Mouse (Mus musculus) intestine, embryonic 15.5 days (tissue): Measurements from ENCODE around the gene Fkbp14. TPM values are rescaled to one million over a fixed set of nuclear protein-coding genes. Genes with fewer than 3 reads are reported as not detected.

Experiments
- ATAC-seq: fragments of 200-750 bp; cut with Nextera tagmentation; 2 replicates; pipeline ENCODE4 v1.8.0; 2017; ENCODE audit warnings: moderate TSS enrichment, moderate library complexity
- H3K27ac ChIP-seq: fragments of 300-500 bp; sonication (generic); 2 replicates; pipeline ENCODE4 v1.5.1; 2015; ENCODE audit warnings: mild to moderate bottlenecking, inconsistent platforms
- H3K27me3 ChIP-seq: fragments of 300-500 bp; sonication (generic); replicated peaks from 2 replicates; pipeline ENCODE4 v1.6.1; 2015; ENCODE audit warnings: inconsistent platforms
- H3K36me3 ChIP-seq: fragments of 300-500 bp; sonication (generic); 2 replicates; pipeline ENCODE4 v1.6.1; 2015; ENCODE audit warnings: inconsistent platforms
- H3K4me1 ChIP-seq: fragments of 300-500 bp; sonication (generic); replicated peaks from 2 replicates; pipeline ENCODE4 v1.6.1; 2015; ENCODE audit warnings: inconsistent platforms
- H3K4me2 ChIP-seq: fragments of 300-500 bp; sonication (generic); replicated peaks from 2 replicates; pipeline ENCODE4 v1.6.1; 2015; ENCODE audit warnings: mild to moderate bottlenecking, inconsistent platforms
- H3K4me3 ChIP-seq: fragments of 300-500 bp; sonication (generic); replicated peaks from 2 replicates; pipeline ENCODE4 v1.5.1; 2015; ENCODE audit warnings: inconsistent platforms
- H3K9ac ChIP-seq: fragments of 300-500 bp; sonication (generic); 2 replicates; pipeline ENCODE4 v1.6.1; 2015; ENCODE audit warnings: inconsistent platforms
- H3K9me3 ChIP-seq: fragments of 300-500 bp; sonication (generic); 2 replicates; pipeline ENCODE4 v1.6.1; 2016; ENCODE audit warnings: inconsistent platforms
- WGBS: fragments of 180-500 bp; shearing (Covaris S2); methylation state at CpG from one replicate; pipeline ENCODE4 v1.1.7; 2015; 5-methylcytosine and 5-hydroxymethylcytosine counted together
- polyA plus RNA-seq: library from polyadenylated mRNA; unstranded; fragments of >200 nt; fragmentation: Nextera tagmentation; extraction: Ambion mirVana; gene quantifications from 2 replicates; pipeline ENCODE4 v1.2.1, GENCODE M21; 2015

The Fkbp14 gene
- 23.1 and 24.3 TPM in 2 replicates for polyA plus RNA-seq

DNA sequence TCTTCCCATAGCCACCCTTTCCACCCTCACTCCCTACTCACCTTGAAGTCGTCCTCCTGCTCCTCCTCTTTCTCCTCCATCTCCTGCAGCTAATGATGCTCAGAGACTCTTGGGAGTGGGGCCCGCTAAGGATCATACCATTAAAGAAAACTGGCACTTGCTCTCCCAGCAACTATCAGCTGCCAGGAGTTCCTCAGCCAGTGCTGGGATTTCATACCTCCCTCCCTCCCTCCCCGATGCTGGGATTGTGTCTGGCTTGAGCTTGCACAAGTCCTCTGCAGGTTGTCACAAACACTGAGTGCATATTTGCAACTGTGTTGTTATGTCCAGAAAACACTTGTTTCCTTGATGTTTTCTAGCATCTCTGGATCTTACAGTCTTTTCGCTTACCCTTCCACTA, at the start of gene Fkbp14:
Gene Fkbp14 (minus strand): TSS at position 101 of the 400 bp plus-strand sequence.
- no peaks in the 10 kb centered on the region for H3K36me3 ChIP-seq
- no peaks in the 10 kb centered on the region for H3K27me3 ChIP-seq
- H3K4me2 ChIP-seq: peak within 1 kb of the TSS; percentile 76
- WGBS: 74% methylated on average over 4 of the region's 4 CpGs
- no peak within 1 kb of the TSS for H3K4me3 ChIP-seq
- ATAC-seq: no peak
- H3K9ac ChIP-seq: no peak within 1 kb of the TSS
- H3K9me3 ChIP-seq: no peaks in the 10 kb centered on the region
- H3K4me1 ChIP-seq: peaks cover 15% of the 10 kb centered on the region
- no peak within 1 kb of the TSS for H3K27ac ChIP-seq

DNA sequence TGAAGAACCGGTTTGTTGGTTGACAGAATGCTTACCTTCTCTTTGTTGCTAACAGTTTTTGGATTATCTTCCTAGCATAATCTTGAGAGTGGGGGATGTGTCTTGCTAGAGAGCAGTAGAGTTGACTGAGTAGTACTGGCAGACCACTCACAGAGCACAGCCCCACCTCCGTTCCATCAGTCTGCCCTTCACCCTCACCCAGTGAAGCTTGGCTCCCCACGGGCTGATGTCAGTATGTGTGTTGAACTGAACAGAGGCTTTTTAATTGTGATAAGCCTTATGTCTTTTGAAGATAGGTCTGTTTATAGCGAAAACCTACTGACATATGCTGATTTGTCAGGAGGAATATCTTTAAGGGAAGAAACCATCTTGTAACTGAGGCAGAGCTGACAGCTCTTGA, 46.1 kb upstream of the Fkbp14 start:
- ATAC-seq: no peak
- WGBS: 82% methylated on average over 4 of the region's 4 CpGs
- Histone ChIP-seq H3K9me3 (no peaks in the 10 kb centered on the region), H3K4me3 (no peak overlapping the region), H3K9ac (no peak overlapping the region), H3K4me2 (no peak overlapping the region), H3K27me3 (no peaks in the 10 kb centered on the region), H3K27ac (no peak overlapping the region), H3K36me3 (no peaks in the 10 kb centered on the region), H3K4me1 (no peaks in the 10 kb centered on the region)

DNA sequence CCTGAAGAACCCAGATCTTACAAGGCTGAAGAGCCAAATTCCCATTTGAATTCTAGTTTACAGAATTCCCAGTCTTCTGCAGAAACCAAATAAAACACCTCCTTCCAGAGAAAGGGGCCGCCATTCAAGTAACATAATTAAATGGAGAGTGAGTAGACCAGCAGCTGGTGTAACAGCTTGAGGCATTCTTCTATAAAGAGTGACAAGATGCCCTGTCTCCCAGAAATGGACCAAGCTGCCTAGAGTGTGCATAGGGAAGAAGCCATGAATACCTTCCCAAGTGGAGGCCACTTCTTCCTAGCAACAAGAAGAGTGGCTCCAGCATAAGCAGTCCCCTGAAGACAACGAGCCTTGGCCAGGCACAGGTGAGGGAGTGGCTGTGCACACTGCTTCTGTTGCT, 44.8 kb upstream of the Fkbp14 start:
- Histone ChIP-seq H3K4me3 (no peak overlapping the region), H3K27me3 (no peaks in the 10 kb centered on the region), H3K36me3 (no peaks in the 10 kb centered on the region), H3K9ac (no peak overlapping the region), H3K27ac (no peak overlapping the region), H3K4me2 (no peak overlapping the region), H3K9me3 (no peaks in the 10 kb centered on the region), H3K4me1 (no peaks in the 10 kb centered on the region)
- ATAC-seq: no peak
- WGBS: 79% methylated on average over 2 of the region's 2 CpGs

DNA sequence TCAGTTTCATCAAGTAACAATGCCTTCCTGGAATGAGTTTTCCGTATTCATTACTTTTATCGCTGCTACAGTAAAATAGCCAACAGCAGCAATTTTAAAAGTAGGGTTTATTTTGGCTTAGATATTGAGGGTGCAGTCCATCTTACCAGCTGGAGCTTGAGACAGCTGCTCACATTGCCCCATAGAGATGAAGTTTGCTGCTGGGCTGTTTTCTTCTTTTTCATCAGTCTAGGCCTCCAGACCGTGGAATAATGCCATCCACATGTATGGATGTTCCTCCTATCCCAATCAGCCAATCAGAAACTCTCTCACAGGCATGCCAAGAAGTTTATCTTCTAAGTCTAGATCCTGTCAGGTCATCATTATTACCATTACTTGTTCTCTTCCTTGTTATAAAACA, 42.8 kb upstream of the Fkbp14 start:
- Histone ChIP-seq H3K27ac (no peak overlapping the region), H3K4me1 (no peaks in the 10 kb centered on the region), H3K36me3 (no peaks in the 10 kb centered on the region), H3K4me3 (no peak overlapping the region), H3K27me3 (no peaks in the 10 kb centered on the region), H3K9ac (no peak overlapping the region), H3K4me2 (no peak overlapping the region), H3K9me3 (no peaks in the 10 kb centered on the region)
- 88% methylated on average over 3 of the region's 3 CpGs for WGBS
- ATAC-seq: no peak

DNA sequence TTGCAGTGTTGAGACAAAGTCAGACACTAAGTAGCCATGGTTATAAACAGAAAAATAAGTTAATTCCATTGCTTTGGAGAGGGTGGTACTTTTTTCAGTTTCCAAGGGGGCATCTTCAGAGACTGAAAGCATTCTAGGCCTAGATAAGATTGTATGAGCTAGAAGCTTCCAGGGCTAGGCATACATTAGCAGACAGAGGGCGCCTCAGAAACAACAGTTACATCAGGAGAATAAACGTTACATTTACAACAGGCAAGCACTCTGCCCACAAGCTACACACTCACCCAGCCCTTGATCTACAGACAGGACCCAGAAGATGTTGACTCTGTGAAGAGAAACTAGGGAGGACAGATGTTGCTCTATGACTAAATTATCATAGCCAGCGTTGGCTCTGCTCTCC, 34.4 kb upstream of the Fkbp14 start:
- Histone ChIP-seq H3K27me3 (no peaks in the 10 kb centered on the region), H3K9me3 (no peaks in the 10 kb centered on the region), H3K4me2 (no peak overlapping the region), H3K36me3 (peaks cover 7% of the 10 kb centered on the region), H3K4me1 (no peaks in the 10 kb centered on the region), H3K27ac (no peak overlapping the region), H3K4me3 (no peak overlapping the region), H3K9ac (no peak overlapping the region)
- WGBS: 41% methylated on average over 3 of the region's 3 CpGs
- no peak for ATAC-seq

DNA sequence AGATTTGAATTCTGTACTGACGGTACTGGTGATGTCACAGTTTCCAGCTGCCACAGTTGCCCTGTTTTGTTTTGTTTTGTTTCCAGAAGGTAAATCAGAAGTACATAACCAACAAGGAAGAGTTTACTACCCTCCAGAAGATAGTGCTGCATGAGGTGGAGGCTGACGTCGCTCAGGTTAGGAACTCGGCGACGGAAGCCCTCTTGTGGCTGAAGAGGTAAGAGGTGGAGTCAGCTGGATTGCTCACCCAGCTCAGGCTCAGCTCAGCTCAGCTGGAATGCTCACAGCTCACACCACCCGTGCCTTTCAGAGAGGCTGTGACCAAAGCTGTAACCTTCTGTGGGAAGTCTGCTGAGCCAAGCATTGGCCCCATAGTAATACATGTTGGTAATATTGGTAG, 32.6 kb upstream of the Fkbp14 start:
- H3K36me3 ChIP-seq: peaks cover 7% of the 10 kb centered on the region
- no peak for ATAC-seq
- WGBS: 34% methylated on average over 7 of the region's 7 CpGs

DNA sequence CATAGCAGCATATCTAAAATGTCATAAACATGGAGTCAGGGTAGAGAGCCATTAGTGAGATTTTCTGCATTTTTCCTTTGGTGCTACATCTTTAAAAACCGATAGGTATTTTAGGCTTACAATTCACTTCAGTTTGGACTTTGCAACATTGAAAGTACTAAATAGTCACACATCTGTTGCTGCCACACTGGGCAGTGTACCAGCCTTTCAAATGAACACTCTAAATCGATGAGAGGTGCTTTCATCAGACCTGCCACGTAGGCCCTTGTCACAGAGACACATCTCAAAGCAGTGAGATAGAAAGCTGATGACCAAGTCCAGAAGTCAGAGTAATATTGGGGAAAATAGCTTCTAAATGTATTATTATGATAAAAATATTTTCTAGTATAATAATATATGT, 31.3 kb upstream of the Fkbp14 start:
- whole genome bisulfite sequencing: 89% methylated on average over 3 of the region's 3 CpGs
- H3K36me3 ChIP-seq: peaks cover 4% of the 10 kb centered on the region; the same call in 1 of the 2 replicates
- no peaks in the 10 kb centered on the region for H3K4me1 ChIP-seq
- no peak overlapping the region for H3K4me2 ChIP-seq
- no peak overlapping the region for H3K9ac ChIP-seq
- H3K27ac ChIP-seq: no peak overlapping the region
- H3K27me3 ChIP-seq: no peaks in the 10 kb centered on the region
- ATAC-seq: no peak
- no peak overlapping the region for H3K4me3 ChIP-seq
- H3K9me3 ChIP-seq: no peaks in the 10 kb centered on the region

More for the DNA sequence above, 32.6 kb upstream of the Fkbp14 start:
- no peak overlapping the region for H3K4me3 ChIP-seq
- H3K27me3 ChIP-seq: no peaks in the 10 kb centered on the region
- H3K4me1 ChIP-seq: no peaks in the 10 kb centered on the region
- H3K9ac ChIP-seq: no peak overlapping the region
- no peak overlapping the region for H3K4me2 ChIP-seq
- H3K9me3 ChIP-seq: no peaks in the 10 kb centered on the region
- H3K27ac ChIP-seq: no peak overlapping the region

DNA sequence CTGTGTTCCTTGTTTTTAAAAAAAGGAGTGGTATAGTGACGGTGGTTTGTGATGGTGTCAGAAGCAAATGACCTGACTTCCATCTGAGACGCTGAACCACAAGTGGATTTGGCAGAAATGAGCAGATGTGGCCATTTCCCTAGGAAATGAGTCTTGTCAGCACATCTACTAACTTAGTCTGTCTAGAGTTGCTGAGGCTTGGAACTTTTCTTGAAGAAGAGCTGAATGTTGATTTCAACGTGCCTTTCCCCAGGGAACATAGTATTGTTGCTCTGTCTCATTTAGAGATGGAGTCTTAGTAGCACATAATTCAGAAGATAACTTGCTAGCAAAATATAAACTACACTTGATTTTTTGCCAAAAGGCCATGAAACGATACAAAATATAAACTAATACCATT, 23.2 kb upstream of the Fkbp14 start:
- Histone ChIP-seq H3K36me3 (0 out of 2 replicates have a peak, but pooled peaks cover 4% of the 10 kb centered on the region), H3K4me3 (no peak overlapping the region), H3K9ac (no peak overlapping the region), H3K4me1 (no peaks in the 10 kb centered on the region), H3K27ac (no peak overlapping the region), H3K27me3 (no peaks in the 10 kb centered on the region), H3K9me3 (no peaks in the 10 kb centered on the region), H3K4me2 (no peak overlapping the region)
- no peak for ATAC-seq
- WGBS: 65% methylated on average over 4 of the region's 4 CpGs

DNA sequence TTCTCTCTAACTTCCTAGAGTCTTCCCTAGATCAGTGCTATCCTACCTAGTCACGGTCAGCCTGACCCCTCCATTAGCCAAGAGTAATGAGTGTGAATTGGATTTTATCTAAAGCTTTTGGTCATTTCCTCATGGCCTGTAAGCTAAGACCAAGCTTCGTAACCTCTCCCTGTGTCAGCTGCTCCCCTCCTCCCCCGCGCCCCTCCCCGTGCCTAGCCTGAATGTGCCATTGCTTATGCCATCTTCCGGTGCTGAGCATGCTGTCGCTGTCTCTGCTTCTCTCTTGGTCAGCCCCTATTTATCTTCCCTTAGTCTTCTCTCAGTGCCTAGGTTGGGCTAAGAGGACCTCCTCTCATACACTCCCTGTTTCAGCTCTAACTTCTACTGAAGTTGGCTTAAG, 22.4 kb upstream of the Fkbp14 start:
- Histone ChIP-seq H3K4me3 (no peak overlapping the region), H3K27me3 (no peaks in the 10 kb centered on the region), H3K4me2 (no peak overlapping the region), H3K9me3 (no peaks in the 10 kb centered on the region), H3K4me1 (no peaks in the 10 kb centered on the region), H3K27ac (no peak overlapping the region), H3K36me3 (0 out of 2 replicates have a peak, but pooled peaks cover 4% of the 10 kb centered on the region), H3K9ac (no peak overlapping the region)
- WGBS: 83% methylated on average over 7 of the region's 7 CpGs
- ATAC-seq: no peak

DNA sequence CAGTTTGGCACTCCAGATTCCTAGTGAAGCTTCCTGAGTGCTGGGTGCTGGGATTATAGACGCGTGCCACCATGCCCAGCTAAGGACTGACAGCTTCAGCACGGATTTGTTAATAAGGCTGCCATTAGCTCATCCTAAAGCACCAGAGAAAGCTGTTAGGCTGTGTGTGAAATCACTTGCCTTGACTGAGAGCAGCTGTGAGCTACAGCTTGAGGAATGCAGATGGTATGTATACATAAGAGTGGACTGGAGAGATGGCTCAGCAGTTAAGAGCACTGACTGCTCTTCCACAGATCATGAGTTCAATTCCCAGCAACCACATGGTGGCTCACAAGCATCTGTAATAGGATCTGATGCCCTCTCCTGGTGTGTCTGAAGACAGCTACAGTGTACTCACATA, 20.3 kb upstream of the Fkbp14 start:
- no peaks in the 10 kb centered on the region for H3K4me1 ChIP-seq
- no peak for ATAC-seq
- H3K36me3 ChIP-seq: 0 out of 2 replicates have a peak, but pooled peaks cover 3% of the 10 kb centered on the region
- no peaks in the 10 kb centered on the region for H3K27me3 ChIP-seq
- no peak overlapping the region for H3K9ac ChIP-seq
- no peak overlapping the region for H3K4me2 ChIP-seq
- H3K4me3 ChIP-seq: no peak overlapping the region
- 53% methylated on average over 3 of the region's 3 CpGs for WGBS
- no peak overlapping the region for H3K27ac ChIP-seq
- H3K9me3 ChIP-seq: no peaks in the 10 kb centered on the region

DNA sequence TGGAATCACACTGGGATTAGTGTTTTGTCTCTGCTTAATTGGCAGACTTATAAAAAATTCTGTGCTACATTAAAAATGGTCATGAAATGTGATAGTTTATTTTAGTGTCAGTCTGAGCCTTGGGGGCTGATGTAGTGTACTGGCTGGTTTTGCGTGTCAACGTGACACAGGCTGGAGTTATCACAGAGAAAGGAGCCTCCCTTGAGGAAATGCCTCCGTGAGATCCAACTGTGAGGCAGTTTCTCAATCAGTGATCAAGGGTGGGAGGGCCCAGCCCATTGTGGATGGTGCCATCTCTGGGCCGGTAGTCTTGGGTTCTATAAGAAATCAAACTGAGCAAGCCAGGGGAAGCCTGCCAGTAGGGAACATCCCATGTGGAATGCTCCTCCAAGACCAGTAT, 9.1 kb upstream of the Fkbp14 start:
- Histone ChIP-seq H3K4me2 (no peak overlapping the region), H3K9ac (no peak overlapping the region), H3K4me3 (no peak overlapping the region), H3K9me3 (0 out of 2 replicates have a peak, but pooled peaks cover 4% of the 10 kb centered on the region), H3K27ac (no peak overlapping the region), H3K36me3 (no peaks in the 10 kb centered on the region), H3K4me1 (no peaks in the 10 kb centered on the region), H3K27me3 (no peaks in the 10 kb centered on the region)
- ATAC-seq: no peak
- 57% methylated on average over 4 of the region's 4 CpGs for WGBS

DNA sequence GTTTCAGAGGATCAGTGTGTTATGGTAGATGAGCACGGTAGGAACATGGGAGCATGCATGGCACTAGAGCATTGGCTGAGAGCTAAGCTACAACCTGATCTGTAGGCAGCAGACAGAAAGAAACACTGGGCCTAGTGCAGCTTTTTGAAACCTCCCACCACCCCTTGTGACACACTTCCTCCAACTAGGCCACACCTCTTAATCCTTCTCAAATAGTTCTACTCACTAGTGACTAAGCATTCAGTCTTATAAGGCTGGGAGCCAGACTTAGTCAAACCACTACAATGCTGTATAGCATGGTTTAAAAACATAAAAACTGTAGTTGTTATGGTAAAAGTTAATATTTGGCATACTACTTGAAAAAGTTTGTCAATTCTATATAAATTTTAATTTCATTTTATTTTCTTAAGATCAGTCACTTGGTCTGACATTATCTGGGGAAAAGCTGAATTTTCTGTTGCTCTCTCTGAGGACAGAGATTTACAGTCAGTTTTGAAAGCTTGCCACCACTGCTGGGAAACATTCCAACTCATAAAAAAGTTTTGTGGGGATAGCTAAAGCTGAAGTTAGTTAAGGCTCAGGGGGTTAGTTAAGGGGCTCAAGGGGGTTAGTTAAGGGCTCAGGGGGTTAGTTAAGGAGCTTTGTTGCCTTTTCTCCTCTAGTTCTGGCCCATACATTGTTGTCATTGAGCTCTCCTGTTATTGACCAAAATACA, 7.0 kb upstream of the Fkbp14 start:
- no peak for ATAC-seq
- Histone ChIP-seq H3K4me3 (no peak overlapping the region), H3K27me3 (no peaks in the 10 kb centered on the region), H3K9ac (no peak overlapping the region), H3K4me1 (peaks cover 3% of the 10 kb centered on the region; the same call in 1 of the 2 replicates), H3K4me2 (no peak overlapping the region), H3K36me3 (no peaks in the 10 kb centered on the region), H3K9me3 (no peaks in the 10 kb centered on the region), H3K27ac (no peak overlapping the region)
- WGBS: 100% methylated on average over 1 of the region's 1 CpGs

DNA sequence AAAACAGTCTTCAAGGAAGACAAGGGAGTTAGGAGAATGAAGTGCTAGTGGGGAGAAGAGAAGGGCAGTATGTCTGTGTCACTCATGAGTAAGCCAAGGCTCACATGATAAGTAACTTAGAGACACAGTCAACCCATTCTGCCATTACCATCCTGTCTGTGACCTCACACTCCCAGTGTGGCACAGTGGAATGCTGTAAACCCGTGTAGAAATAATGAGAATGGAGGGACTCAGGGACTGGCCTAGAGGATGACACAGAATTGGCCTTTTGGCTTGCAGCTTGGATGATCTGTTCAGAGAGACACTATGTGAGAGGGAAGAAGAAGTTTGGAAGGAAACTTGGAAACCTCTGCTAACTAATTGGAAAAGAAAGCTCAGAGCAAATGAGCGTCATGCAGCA, 5.8 kb upstream of the Fkbp14 start:
- no peaks in the 10 kb centered on the region for H3K9me3 ChIP-seq
- no peak overlapping the region for H3K4me2 ChIP-seq
- no peak overlapping the region for H3K27ac ChIP-seq
- H3K27me3 ChIP-seq: no peaks in the 10 kb centered on the region
- no peaks in the 10 kb centered on the region for H3K36me3 ChIP-seq
- H3K4me1 ChIP-seq: peaks cover 3% of the 10 kb centered on the region; the same call in 1 of the 2 replicates
- ATAC-seq: no peak
- WGBS: 90% methylated on average over 2 of the region's 2 CpGs
- no peak overlapping the region for H3K9ac ChIP-seq
- H3K4me3 ChIP-seq: no peak overlapping the region
